14 mouse cellular contexts compared by ENCODE assay signal in genomic region chr3:97587656-97588055, GRCm38 (mm10).
"Had no signal": no experiment of that assay in that cellular context is flagged by ENCODE, and none has a peak within 500 bp of the region (broad histone marks: within the 10 kb centered on the region; RNA-seq: fewer than 3 reads in every experiment).

No protein-coding gene starts in this region.

- H3K4me3 ChIP-seq: limb, embryonic 12.5 days; liver, embryonic 13.5 days; megakaryocyte, embryonic 14.5 days; midbrain, embryonic 13.5 days; stomach, embryonic 15.5 days had no signal

- H3K9me3 ChIP-seq: limb, embryonic 12.5 days; liver, embryonic 13.5 days; megakaryocyte, embryonic 14.5 days; midbrain, embryonic 13.5 days; stomach, embryonic 15.5 days had no signal

- H3K4me2 ChIP-seq: limb, embryonic 12.5 days; liver, embryonic 13.5 days; midbrain, embryonic 13.5 days; stomach, embryonic 15.5 days had no signal

- DNase-seq: kidney, adult 2 months; kidney, postnatal 25 days; layer of hippocampus, adult 9-11 months; liver; liver, embryonic 13.5 days; liver, postnatal 0 days; right cerebral cortex, postnatal 14 days; thymus, postnatal 36 days had no signal

- H3K27me3 ChIP-seq: limb, embryonic 12.5 days; liver, embryonic 13.5 days; megakaryocyte, embryonic 14.5 days; midbrain, embryonic 13.5 days; stomach, embryonic 15.5 days had no signal

- H3K4me1 ChIP-seq: limb, embryonic 12.5 days; liver, embryonic 13.5 days; stomach, embryonic 15.5 days had no signal

- ATAC-seq: hindbrain, postnatal 0 days; liver, postnatal 0 days; midbrain, embryonic 13.5 days had no signal

- H3K27ac ChIP-seq: hindbrain, postnatal 0 days; limb, embryonic 12.5 days; liver, embryonic 13.5 days; macrophage; midbrain, embryonic 13.5 days; stomach, embryonic 15.5 days had no signal

- H3K9ac ChIP-seq: limb, embryonic 12.5 days; liver, embryonic 13.5 days; liver, postnatal 0 days; midbrain, embryonic 13.5 days; stomach, embryonic 15.5 days had no signal
